Mouse (Mus musculus) heart, adult 10 weeks (tissue): ENCODE results near the gene Shcbp1l. TPM values are rescaled to one million over a fixed set of nuclear protein-coding genes. Genes with fewer than 3 reads are reported as not detected.

Experiments used
- polyA plus RNA-seq: library from polyadenylated mRNA; stranded (reverse); fragments of 350-450 nt; fragmentation: Illumina TruSeq; extraction: RNeasy Lipid Tissue Mini Kit (QIAGEN cat#74804); gene quantifications from one replicate; pipeline ENCODE4 v1.2.3, GENCODE M21; 2014; ENCODE audit warnings: low read depth, low replicate concordance

The Shcbp1l gene
- not detected for polyA plus RNA-seq

DNA sequence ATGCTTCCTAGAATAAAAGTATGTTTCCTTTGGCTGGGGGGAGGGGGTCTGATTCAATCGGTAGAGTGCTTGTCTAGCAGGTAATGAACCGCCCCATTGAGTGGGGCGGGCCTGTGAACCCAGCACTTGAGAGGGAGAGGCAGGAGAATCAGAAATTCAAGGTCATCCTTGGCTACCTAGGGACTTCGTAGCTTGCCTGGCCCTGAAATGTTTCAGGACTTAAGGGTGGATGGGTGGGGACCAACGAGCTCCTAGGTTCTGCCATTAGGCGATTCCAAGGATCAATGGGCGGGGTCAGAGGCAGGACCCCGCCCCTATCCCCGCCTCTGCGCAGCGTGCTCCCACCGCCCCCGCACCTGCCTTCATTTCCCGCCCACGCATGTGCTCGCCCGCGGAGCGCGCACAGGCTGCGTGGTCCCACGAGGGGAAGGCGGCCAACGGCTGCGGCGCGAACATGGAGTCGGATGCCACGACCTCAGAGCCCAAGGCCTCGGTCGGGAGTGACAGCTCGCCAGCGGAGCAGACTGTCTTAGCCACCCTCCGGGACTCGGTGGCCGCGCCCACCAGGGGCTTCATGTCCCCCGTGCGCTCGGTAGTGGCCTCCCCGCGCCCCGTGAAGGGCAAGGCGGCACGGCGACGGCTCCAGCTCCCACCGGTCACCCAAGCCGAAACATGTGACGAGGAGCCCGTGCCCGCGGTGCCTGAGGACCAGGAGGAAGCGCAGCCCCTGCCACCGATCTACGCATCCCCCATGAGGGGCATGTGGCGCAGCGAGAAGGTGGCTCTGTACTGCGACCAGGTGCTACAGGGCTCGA, at the start of gene Shcbp1l:
Gene Shcbp1l, plus strand, starts transcription at position 393 of the 815 bp plus-strand sequence.

DNA sequence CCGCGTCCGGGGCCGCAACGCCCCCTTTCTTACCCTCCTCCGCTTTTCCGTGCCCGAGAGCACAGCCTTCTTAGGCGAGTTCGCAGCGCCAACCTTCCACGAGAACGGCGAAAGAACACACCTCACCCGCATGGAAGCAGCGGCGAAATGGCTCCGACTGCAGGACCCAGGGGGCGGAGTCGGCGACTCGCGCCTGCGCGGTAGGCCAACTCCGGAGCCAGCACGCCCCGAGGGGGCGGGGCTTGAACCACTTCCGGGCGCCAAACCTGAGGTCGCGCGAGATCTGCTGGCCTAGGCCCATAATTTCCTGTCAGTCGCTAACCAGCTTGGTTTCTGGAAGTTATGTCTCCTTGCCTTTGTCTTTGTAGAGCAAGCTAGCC, 62.5 kb downstream of the Shcbp1l start, which contains the start of gene Dhx9:
Gene Dhx9, minus strand, starts transcription at position 161 of the 380 bp plus-strand sequence.

Other genes starting within 250 kb of the Shcbp1l start
- 4.5 TPM for gene Lamc2, start 238.7 kb upstream of the Shcbp1l start, polyA plus RNA-seq
- 88.7 TPM for gene Lamc1, start 92.4 kb upstream of the Shcbp1l start, polyA plus RNA-seq
- gene Dhx9, start 62.5 kb downstream of the Shcbp1l start, polyA plus RNA-seq, result 42.3 TPM
- gene Npl, start 124.9 kb downstream of the Shcbp1l start, polyA plus RNA-seq, result 1.3 TPM
- gene Rgs8, start 227.9 kb downstream of the Shcbp1l start, polyA plus RNA-seq, result not detected